Mouse (Mus musculus): Measurements from ENCODE around the gene Rhoh. TPM values are rescaled to one million over a fixed set of nuclear protein-coding genes. Genes with fewer than 3 reads are reported as not detected.

The Rhoh gene
- polyA plus RNA-seq, 1 experiment from 2014 or later = 0.37 TPM

DNA sequence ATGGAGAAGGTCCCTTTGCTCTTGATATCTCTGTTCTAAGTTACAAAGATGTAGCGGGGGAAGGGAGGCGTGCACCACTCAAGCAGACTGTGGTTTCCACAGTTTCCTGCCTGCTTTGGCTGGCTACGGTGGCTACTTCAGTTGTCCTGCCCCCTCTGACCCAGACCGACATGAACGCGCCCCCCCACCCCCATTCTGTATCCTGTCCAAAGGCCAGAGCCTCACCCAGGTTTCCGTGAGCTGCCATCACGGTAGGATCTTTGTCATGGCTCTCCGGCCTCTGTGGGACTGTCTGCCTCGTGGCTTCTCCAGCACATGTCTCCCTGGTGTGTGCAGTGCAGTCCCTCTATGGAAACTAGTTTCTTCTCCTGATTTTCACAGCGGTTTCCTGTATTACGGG, 58.3 kb downstream of the Rhoh start:
- Histone ChIP-seq H3K4me2 (no peak overlapping the region), H3K36me3 (ENCODE audit: control insufficient read depth, insufficient read depth, low read length) (no peaks in the 10 kb centered on the region), H3K9me3 (replicated peaks; ENCODE audit: control insufficient read depth, low read length) (no peaks in the 10 kb centered on the region), H3K4me3 (ENCODE audit: low read depth, low read length) (no peak overlapping the region), H3K9ac (ENCODE audit: low read depth, low read length) (no peak overlapping the region), H3K4me1 (ENCODE audit: control insufficient read depth, insufficient read depth, low read length) (no peaks in the 10 kb centered on the region), H3K27ac (ENCODE audit: low read depth, low read length) (no peak overlapping the region), H3K27me3 (ENCODE audit: control insufficient read depth, insufficient read depth, low read length) (no peaks in the 10 kb centered on the region)
- 72% methylated on average over 12 of the region's 12 CpGs for WGBS (ENCODE audit: insufficient replicate concordance)
- ATAC-seq (replicated peaks; ENCODE audit: insufficient number of reproducible peaks, low FRiP score, low TSS enrichment) = no peak

DNA sequence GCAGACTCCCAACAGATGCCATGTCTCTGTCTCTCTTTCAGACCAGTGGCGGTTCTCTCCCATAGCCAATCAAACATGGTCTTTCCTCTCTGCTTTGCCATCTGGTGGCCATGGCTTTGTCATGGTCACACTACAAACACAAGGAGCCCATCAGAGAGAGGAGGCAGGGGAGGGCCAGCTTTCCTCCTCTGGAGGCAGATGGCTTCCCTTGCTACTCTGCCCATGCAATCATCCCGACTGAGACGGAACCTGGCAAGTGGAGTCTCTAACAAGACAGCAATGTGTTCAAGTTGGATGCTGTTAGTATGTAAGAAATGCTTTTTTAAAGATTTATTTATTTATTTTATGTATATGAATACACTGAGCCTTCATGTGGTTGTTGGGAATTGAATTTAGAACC, 58.9 kb downstream of the Rhoh start:
- Histone ChIP-seq H3K27ac (ENCODE audit: low read depth, low read length) (no peak overlapping the region), H3K4me3 (ENCODE audit: low read depth, low read length) (no peak overlapping the region), H3K4me2 (no peak overlapping the region), H3K27me3 (ENCODE audit: control insufficient read depth, insufficient read depth, low read length) (no peaks in the 10 kb centered on the region), H3K4me1 (ENCODE audit: control insufficient read depth, insufficient read depth, low read length) (no peaks in the 10 kb centered on the region), H3K36me3 (ENCODE audit: control insufficient read depth, insufficient read depth, low read length) (no peaks in the 10 kb centered on the region), H3K9me3 (replicated peaks; ENCODE audit: control insufficient read depth, low read length) (no peaks in the 10 kb centered on the region), H3K9ac (ENCODE audit: low read depth, low read length) (no peak overlapping the region)
- ATAC-seq (replicated peaks; ENCODE audit: insufficient number of reproducible peaks, low FRiP score, low TSS enrichment) = no peak
- WGBS (ENCODE audit: insufficient replicate concordance) = 93% methylated on average over 3 of the region's 3 CpGs

DNA sequence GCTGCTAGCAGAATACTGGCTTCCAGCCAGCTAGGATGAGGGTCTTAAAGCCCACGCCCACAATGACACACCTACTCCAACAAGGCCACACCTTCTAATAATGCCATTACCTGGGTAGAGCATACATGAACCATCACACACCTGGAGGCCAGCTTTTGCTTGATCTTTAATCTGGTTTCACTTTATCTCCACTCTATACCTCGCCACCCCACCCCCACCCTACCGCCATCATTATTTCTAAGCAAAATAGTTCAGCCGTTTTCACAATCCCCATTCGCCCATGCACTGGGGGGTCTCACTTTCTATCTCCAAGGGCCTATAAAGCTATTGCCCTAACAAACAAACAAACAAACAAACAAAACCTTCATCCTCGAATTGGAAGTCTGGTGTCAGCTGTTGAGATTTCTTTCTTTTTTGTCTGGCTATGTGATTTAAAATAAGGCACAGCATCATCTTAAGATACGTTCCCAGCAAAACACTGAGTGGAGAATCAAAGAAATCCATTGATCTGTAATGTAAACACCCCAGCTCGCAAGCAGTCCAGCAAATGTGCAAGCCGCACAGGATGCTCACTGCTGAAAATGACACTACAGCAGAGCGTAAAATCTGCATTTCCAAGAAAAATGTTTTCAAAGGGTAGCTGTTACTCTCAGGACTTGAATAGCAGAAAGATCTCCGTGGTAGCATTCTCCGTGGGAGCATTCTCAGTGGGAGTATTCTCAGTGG, 59.9 kb downstream of the Rhoh start:
- H3K9ac ChIP-seq (ENCODE audit: low read depth, low read length) = no peak overlapping the region
- no peaks in the 10 kb centered on the region for H3K4me1 ChIP-seq (ENCODE audit: control insufficient read depth, insufficient read depth, low read length)
- WGBS (ENCODE audit: insufficient replicate concordance) = 83% methylated on average over 12 of the region's 12 CpGs

DNA sequence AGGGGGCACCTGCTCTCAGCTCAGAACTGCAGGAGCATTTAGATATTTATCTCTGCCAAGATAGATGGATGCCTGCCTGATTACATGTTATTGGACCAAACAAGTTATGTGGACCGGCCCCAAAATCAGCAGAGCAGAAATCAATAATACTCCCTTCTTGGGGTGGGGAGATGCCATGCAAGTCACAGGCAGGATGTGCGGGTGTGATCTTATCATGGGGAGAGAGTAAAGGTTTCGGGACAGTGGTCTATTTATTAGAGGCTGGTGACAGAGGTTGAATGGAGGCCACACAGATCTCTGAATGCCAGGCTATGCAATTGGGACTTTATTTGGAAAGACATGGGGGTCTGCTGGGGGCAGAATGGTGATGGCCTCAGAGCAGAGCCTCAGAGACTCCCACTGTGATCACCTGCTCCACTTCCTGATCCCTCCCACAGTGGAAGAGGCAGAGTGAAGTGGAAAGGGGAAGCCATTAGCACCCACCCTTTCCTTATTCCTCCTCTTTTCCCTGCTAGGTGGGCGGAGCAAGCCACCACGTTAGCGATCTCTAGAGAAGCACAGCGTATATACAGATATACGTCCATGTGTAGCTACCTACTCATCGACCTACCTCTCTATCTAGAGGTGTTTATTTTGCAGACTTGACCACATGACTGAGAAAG, 60.6 kb downstream of the Rhoh start:
- 71% methylated on average over 9 of the region's 9 CpGs for WGBS (ENCODE audit: insufficient replicate concordance)
- ATAC-seq (replicated peaks; ENCODE audit: insufficient number of reproducible peaks, low FRiP score, low TSS enrichment) = no peak
- no peaks in the 10 kb centered on the region for H3K9me3 ChIP-seq (replicated peaks; ENCODE audit: control insufficient read depth, low read length)
- no peak overlapping the region for H3K27ac ChIP-seq (ENCODE audit: low read depth, low read length)
- H3K4me1 ChIP-seq (ENCODE audit: control insufficient read depth, insufficient read depth, low read length) = no peaks in the 10 kb centered on the region
- H3K9ac ChIP-seq (ENCODE audit: low read depth, low read length) = no peak overlapping the region
- no peak overlapping the region for H3K4me3 ChIP-seq (ENCODE audit: low read depth, low read length)
- H3K36me3 ChIP-seq (ENCODE audit: control insufficient read depth, insufficient read depth, low read length) = no peaks in the 10 kb centered on the region
- H3K4me2 ChIP-seq = no peak overlapping the region
- no peaks in the 10 kb centered on the region for H3K27me3 ChIP-seq (ENCODE audit: control insufficient read depth, insufficient read depth, low read length)

More for the DNA sequence above, 59.9 kb downstream of the Rhoh start:
- no peak for ATAC-seq (replicated peaks; ENCODE audit: insufficient number of reproducible peaks, low FRiP score, low TSS enrichment)
- Histone ChIP-seq H3K27ac (ENCODE audit: low read depth, low read length) (no peak overlapping the region), H3K27me3 (ENCODE audit: control insufficient read depth, insufficient read depth, low read length) (no peaks in the 10 kb centered on the region), H3K36me3 (ENCODE audit: control insufficient read depth, insufficient read depth, low read length) (no peaks in the 10 kb centered on the region), H3K4me3 (ENCODE audit: low read depth, low read length) (no peak overlapping the region), H3K9me3 (replicated peaks; ENCODE audit: control insufficient read depth, low read length) (no peaks in the 10 kb centered on the region), H3K4me2 (no peak overlapping the region)

DNA sequence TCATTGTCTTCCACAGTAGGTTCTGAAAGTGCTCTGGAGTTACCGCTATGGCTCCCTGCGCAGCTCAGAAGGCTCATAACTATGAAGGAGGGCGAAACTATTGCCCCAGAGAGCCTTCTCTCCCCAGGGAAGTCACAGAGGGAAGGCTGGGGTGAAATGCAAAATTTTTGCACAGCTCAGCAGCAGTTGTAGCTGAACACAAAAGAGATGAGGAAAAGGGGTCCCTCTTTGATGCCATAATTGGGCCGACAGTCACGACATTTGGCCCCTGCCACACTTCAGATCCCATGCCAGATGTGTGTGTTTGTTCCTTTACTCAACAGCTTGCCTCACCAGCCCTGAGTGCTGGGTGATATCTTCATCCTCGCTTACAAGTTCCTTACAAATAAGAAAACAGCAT, 65.7 kb downstream of the Rhoh start:
- no peak for ATAC-seq (replicated peaks; ENCODE audit: insufficient number of reproducible peaks, low FRiP score, low TSS enrichment)
- WGBS (ENCODE audit: insufficient replicate concordance) = 83% methylated on average over 6 of the region's 6 CpGs
- H3K9me3 ChIP-seq (replicated peaks; ENCODE audit: control insufficient read depth, low read length) = no peaks in the 10 kb centered on the region
- no peak overlapping the region for H3K9ac ChIP-seq (ENCODE audit: low read depth, low read length)
- H3K4me1 ChIP-seq (ENCODE audit: control insufficient read depth, insufficient read depth, low read length) = no peaks in the 10 kb centered on the region
- H3K36me3 ChIP-seq (ENCODE audit: control insufficient read depth, insufficient read depth, low read length) = no peaks in the 10 kb centered on the region
- no peak overlapping the region for H3K4me3 ChIP-seq (ENCODE audit: low read depth, low read length)
- no peak overlapping the region for H3K27ac ChIP-seq (ENCODE audit: low read depth, low read length)
- H3K27me3 ChIP-seq (ENCODE audit: control insufficient read depth, insufficient read depth, low read length) = no peaks in the 10 kb centered on the region
- H3K4me2 ChIP-seq = no peak overlapping the region

DNA sequence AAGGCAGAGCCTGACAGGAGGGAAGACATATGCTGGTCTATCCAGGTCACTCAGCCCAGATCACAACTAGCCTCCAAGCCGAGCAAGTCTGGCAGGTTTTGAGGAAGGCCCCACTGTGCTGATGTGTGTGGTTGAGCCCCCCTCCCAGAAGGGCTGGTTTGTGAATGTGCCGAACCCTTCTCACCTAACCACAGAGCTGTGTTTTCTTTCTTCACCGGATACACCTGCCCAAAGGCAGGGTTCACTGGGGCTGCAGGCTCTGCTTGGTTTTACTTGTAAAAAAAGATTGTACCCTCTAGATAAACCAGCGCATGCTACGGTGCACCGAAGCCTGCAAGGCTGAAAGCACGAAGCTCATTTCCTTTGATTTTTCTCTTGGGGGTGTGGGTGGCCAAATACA, 68.1 kb downstream of the Rhoh start:
- no peak for ATAC-seq (replicated peaks; ENCODE audit: insufficient number of reproducible peaks, low FRiP score, low TSS enrichment)
- H3K9me3 ChIP-seq (replicated peaks; ENCODE audit: control insufficient read depth, low read length) = no peaks in the 10 kb centered on the region

DNA sequence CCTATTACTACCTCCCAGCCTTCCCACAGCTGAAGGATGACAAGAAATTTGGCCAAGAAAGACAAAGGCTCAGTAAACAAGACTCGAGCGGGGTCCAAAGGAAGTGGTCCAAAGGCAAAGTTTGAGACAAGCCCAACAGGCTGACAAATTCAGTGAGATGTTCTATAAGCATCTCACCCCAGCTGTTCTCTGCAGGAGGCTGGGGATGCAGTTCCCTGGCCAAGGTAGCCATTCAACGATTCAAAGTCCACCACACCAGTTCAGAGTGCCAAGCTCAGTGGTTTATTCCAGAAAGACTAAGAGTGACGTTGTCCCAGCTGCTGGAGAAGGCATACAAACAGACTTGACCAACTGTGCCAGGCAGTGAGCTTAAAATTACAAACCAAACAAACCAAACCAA, 69.2 kb downstream of the Rhoh start:
- H3K27ac ChIP-seq (ENCODE audit: low read depth, low read length) = no peak overlapping the region
- H3K9me3 ChIP-seq (replicated peaks; ENCODE audit: control insufficient read depth, low read length) = no peaks in the 10 kb centered on the region
- H3K36me3 ChIP-seq (ENCODE audit: control insufficient read depth, insufficient read depth, low read length) = no peaks in the 10 kb centered on the region
- H3K4me2 ChIP-seq = no peak overlapping the region
- H3K4me3 ChIP-seq (ENCODE audit: low read depth, low read length) = no peak overlapping the region
- 77% methylated on average over 4 of the region's 4 CpGs for WGBS (ENCODE audit: insufficient replicate concordance)
- H3K9ac ChIP-seq (ENCODE audit: low read depth, low read length) = no peak overlapping the region
- no peak for ATAC-seq (replicated peaks; ENCODE audit: insufficient number of reproducible peaks, low FRiP score, low TSS enrichment)
- H3K4me1 ChIP-seq (ENCODE audit: control insufficient read depth, insufficient read depth, low read length) = no peaks in the 10 kb centered on the region
- H3K27me3 ChIP-seq (ENCODE audit: control insufficient read depth, insufficient read depth, low read length) = no peaks in the 10 kb centered on the region

More for the DNA sequence above, 68.1 kb downstream of the Rhoh start:
- no peak overlapping the region for H3K4me2 ChIP-seq
- no peaks in the 10 kb centered on the region for H3K27me3 ChIP-seq (ENCODE audit: control insufficient read depth, insufficient read depth, low read length)
- no peaks in the 10 kb centered on the region for H3K36me3 ChIP-seq (ENCODE audit: control insufficient read depth, insufficient read depth, low read length)
- 75% methylated on average over 7 of the region's 7 CpGs for WGBS (ENCODE audit: insufficient replicate concordance)
- no peak overlapping the region for H3K4me3 ChIP-seq (ENCODE audit: low read depth, low read length)
- no peak overlapping the region for H3K9ac ChIP-seq (ENCODE audit: low read depth, low read length)
- no peaks in the 10 kb centered on the region for H3K4me1 ChIP-seq (ENCODE audit: control insufficient read depth, insufficient read depth, low read length)
- H3K27ac ChIP-seq (ENCODE audit: low read depth, low read length) = no peak overlapping the region

DNA sequence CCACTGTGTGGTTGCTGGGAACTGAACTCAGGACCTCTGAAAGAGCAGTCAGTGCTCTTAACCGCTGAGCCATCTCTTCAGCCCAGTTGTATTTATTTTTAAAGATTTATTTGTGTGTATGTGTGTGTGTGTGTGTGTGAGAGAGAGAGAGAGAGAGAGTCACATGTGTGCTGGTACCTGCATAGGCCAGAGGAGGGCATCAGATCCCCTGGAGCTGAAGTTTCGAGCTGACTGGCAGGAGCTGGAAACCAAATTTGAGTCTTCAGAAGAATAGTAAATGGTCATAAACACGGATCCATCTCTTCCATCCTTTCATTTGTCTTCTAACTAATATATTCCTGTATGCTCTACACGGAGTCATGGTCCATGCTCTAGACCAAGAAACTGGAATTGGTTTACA, 72.2 kb downstream of the Rhoh start:
- no peak for ATAC-seq (replicated peaks; ENCODE audit: insufficient number of reproducible peaks, low FRiP score, low TSS enrichment)
- H3K27me3 ChIP-seq (ENCODE audit: control insufficient read depth, insufficient read depth, low read length) = no peaks in the 10 kb centered on the region
- H3K4me3 ChIP-seq (ENCODE audit: low read depth, low read length) = no peak overlapping the region
- no peak overlapping the region for H3K9ac ChIP-seq (ENCODE audit: low read depth, low read length)
- no peak overlapping the region for H3K4me2 ChIP-seq
- no peak overlapping the region for H3K27ac ChIP-seq (ENCODE audit: low read depth, low read length)
- H3K9me3 ChIP-seq (replicated peaks; ENCODE audit: control insufficient read depth, low read length) = no peaks in the 10 kb centered on the region
- no peaks in the 10 kb centered on the region for H3K4me1 ChIP-seq (ENCODE audit: control insufficient read depth, insufficient read depth, low read length)
- WGBS (ENCODE audit: insufficient replicate concordance) = 77% methylated on average over 4 of the region's 4 CpGs
- H3K36me3 ChIP-seq (ENCODE audit: control insufficient read depth, insufficient read depth, low read length) = no peaks in the 10 kb centered on the region

DNA sequence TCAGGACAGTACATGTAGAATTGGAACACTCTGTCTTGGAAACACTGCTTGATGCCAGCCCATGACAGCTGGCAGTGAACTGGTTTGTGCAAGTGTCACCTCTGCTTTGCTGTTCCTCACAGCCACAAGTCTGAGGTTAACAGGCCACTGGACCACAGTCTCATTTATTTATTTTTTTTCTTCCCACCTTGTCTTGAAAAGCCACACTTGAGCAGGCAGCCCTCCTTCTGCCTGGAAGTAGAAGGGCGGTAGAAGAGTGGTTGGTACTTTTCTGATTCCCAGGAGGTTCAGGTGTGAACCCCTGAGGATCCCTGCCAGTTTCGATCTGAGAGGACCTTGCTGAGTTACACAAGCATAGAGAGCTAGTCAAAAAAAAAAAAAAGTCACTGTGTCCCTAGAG, 72.8 kb downstream of the Rhoh start:
- 83% methylated on average over 2 of the region's 2 CpGs for WGBS (ENCODE audit: insufficient replicate concordance)
- Histone ChIP-seq H3K4me2 (no peak overlapping the region), H3K4me1 (ENCODE audit: control insufficient read depth, insufficient read depth, low read length) (no peaks in the 10 kb centered on the region), H3K9ac (ENCODE audit: low read depth, low read length) (no peak overlapping the region), H3K27me3 (ENCODE audit: control insufficient read depth, insufficient read depth, low read length) (no peaks in the 10 kb centered on the region), H3K36me3 (ENCODE audit: control insufficient read depth, insufficient read depth, low read length) (no peaks in the 10 kb centered on the region), H3K27ac (ENCODE audit: low read depth, low read length) (no peak overlapping the region), H3K9me3 (replicated peaks; ENCODE audit: control insufficient read depth, low read length) (no peaks in the 10 kb centered on the region), H3K4me3 (ENCODE audit: low read depth, low read length) (no peak overlapping the region)
- no peak for ATAC-seq (replicated peaks; ENCODE audit: insufficient number of reproducible peaks, low FRiP score, low TSS enrichment)
